Mouse (Mus musculus) ES-E14 (cell line): ENCODE data around the gene Dtnb. TPM values are rescaled to one million over a fixed set of nuclear protein-coding genes. Genes with fewer than 3 reads are reported as not detected.

Source experiments
- DNase-seq: peaks from one replicate; pipeline ENCODE4 v3.0.0-alpha.2; 2013; ENCODE audit warnings: low read depth, low spot score
- H3K27ac ChIP-seq: 2 replicates; pipeline ENCODE4 v1.5.1; 2012; ENCODE audit warnings: low read depth, mild to moderate bottlenecking, low read length, moderate library complexity, mixed read lengths; ENCODE audit not compliant: poor library complexity, insufficient read depth, severe bottlenecking
- H3K36me3 ChIP-seq: 2 replicates; pipeline ENCODE4 v1.6.1; 2012; ENCODE audit warnings: mild to moderate bottlenecking, low read length, moderate library complexity, mixed read lengths; ENCODE audit not compliant: control insufficient read depth, poor library complexity, insufficient read depth, severe bottlenecking
- H3K4me1 ChIP-seq, 2 experiments: fragments of 150-350 bp in 1 of 2; sonication (generic) in 1 of 2; 2 replicates each; pipeline ENCODE4 v1.6.1; 2012; ENCODE audit warnings: low read length in 2 of 2, mild to moderate bottlenecking in 1 of 2, mixed read lengths in 1 of 2; ENCODE audit not compliant: control insufficient read depth in 2 of 2, insufficient read depth in 2 of 2, poor library complexity in 1 of 2
- H3K4me3 ChIP-seq, 2 experiments: fragments of 150-350 bp in 1 of 2; sonication (generic) in 1 of 2; 2 replicates each; pipeline ENCODE4 v1.5.1; 2012; ENCODE audit warnings: low read length in 2 of 2, low read depth in 1 of 2, mild to moderate bottlenecking in 1 of 2, mixed read lengths in 1 of 2; ENCODE audit not compliant: insufficient read depth in 1 of 2, poor library complexity in 1 of 2, severe bottlenecking in 1 of 2
- H3K9ac ChIP-seq: 2 replicates; pipeline ENCODE4 v1.6.1; 2012; ENCODE audit warnings: low read depth, mild to moderate bottlenecking, low read length, mixed read lengths; ENCODE audit not compliant: poor library complexity, insufficient read depth, severe bottlenecking
- H3K9me3 ChIP-seq: fragments of 150-350 bp; sonication (generic); 2 replicates; pipeline ENCODE4 v1.6.1; 2012; ENCODE audit warnings: low read depth, mild to moderate bottlenecking, low read length; ENCODE audit not compliant: control insufficient read depth, insufficient read depth
- CHD2 ChIP-seq: IDR thresholded peaks from 2 replicates; pipeline ENCODE4 v1.6.1; 2014; ENCODE audit warnings: mild to moderate bottlenecking, low read depth, low read length, inconsistent platforms
- HCFC1 ChIP-seq: IDR thresholded peaks from 2 replicates; pipeline ENCODE4 v1.6.1; 2012; ENCODE audit warnings: low read length, inconsistent platforms, borderline replicate concordance; ENCODE audit not compliant: insufficient read depth
- MAFK ChIP-seq: IDR thresholded peaks from 2 replicates; pipeline ENCODE4 v1.6.1; 2014; ENCODE audit warnings: mild to moderate bottlenecking, low read depth, low read length, inconsistent platforms; ENCODE audit not compliant: insufficient read depth
- ZC3H11A ChIP-seq: IDR thresholded peaks from 2 replicates; pipeline ENCODE4 v1.6.1; 2012; ENCODE audit warnings: low read depth, mild to moderate bottlenecking, inconsistent platforms, low read length, borderline replicate concordance
- ZNF384 ChIP-seq: IDR thresholded peaks from 2 replicates; pipeline ENCODE4 v1.6.1; 2012; ENCODE audit warnings: low read depth, low read length, inconsistent platforms
- in situ Hi-C, 2 experiments: fragments of 600-800 bp; cut with MboI; formaldehyde crosslinking; loops; one replicate each; pipeline ENCODE4 v1.15.1; 2025; ENCODE audit warnings: low sequenced_read_pairs in 2 of 2, inconsistent platforms in 1 of 2; ENCODE audit not compliant: unreplicated experiment in 2 of 2
- total RNA-seq: library from RNA; depleted of rRNA; stranded (reverse); fragments of 300-350 nt; gene quantifications from 2 replicates; pipeline ENCODE4 v1.2.3, GENCODE M21; 2012

Gene Dtnb
- total RNA-seq, 1 experiment, result 31.2 TPM

- in situ Hi-C loops, result no loop called here
- no peak overlapping the region for H3K9ac ChIP-seq
- TF ChIP-seq ZC3H11A (no peak), ZNF384 (no peak), MAFK (no peak), HCFC1 (no peak), CHD2 (no peak)
- peaks cover 0 to 12% of the 10 kb centered on the region in 2 experiments; a peak in 1 of 4 replicates for H3K4me1 ChIP-seq
- no peak for DNase-seq
- no peaks in the 10 kb centered on the region for H3K9me3 ChIP-seq
- no peaks in the 10 kb centered on the region for H3K36me3 ChIP-seq
- H3K27ac ChIP-seq, result no peak overlapping the region
- H3K4me3 ChIP-seq, result no peak overlapping the region
Observed at GRCm38 (mm10) chr12:3815386-3815785, 243.2 kb downstream of the Dtnb start.

- Histone ChIP-seq H3K27ac (no peak overlapping the region), H3K9ac (no peak overlapping the region)
- in situ Hi-C loops, result no loop called here
Observed at GRCm38 (mm10) chr12:3817033-3817432, 244.9 kb downstream of the Dtnb start.

GRCm38 (mm10) chr12:3817566-3817965, 245.4 kb downstream of the Dtnb start:
- Histone ChIP-seq H3K4me3 (no peak overlapping the region), H3K9me3 (no peaks in the 10 kb centered on the region), H3K4me1 (peaks cover 0 to 2% of the 10 kb centered on the region in 2 experiments; a peak in 1 of 4 replicates), H3K36me3 (no peaks in the 10 kb centered on the region), H3K9ac (no peak overlapping the region), H3K27ac (no peak overlapping the region)
- TF ChIP-seq ZNF384, result no peak
- no peak for TF ChIP-seq CHD2
- TF ChIP-seq ZC3H11A, result no peak
- no peak for TF ChIP-seq MAFK
- no peak for TF ChIP-seq HCFC1
- in situ Hi-C loops, result no loop called here
- no peak for DNase-seq

More at GRCm38 (mm10) chr12:3817033-3817432, 244.9 kb downstream of the Dtnb start:
- DNase-seq, result no peak
- Histone ChIP-seq H3K9me3 (no peaks in the 10 kb centered on the region), H3K4me3 (no peak overlapping the region), H3K4me1 (peaks cover 0 to 6% of the 10 kb centered on the region in 2 experiments; a peak in 1 of 4 replicates), H3K36me3 (no peaks in the 10 kb centered on the region)
- TF ChIP-seq MAFK, result no peak
- TF ChIP-seq ZNF384, result no peak
- TF ChIP-seq CHD2, result no peak
- no peak for TF ChIP-seq ZC3H11A
- TF ChIP-seq HCFC1, result no peak

GRCm38 (mm10) chr12:3819899-3820298, 247.7 kb downstream of the Dtnb start:
- no peak overlapping the region for H3K4me3 ChIP-seq
- in situ Hi-C loops, result no loop called here

GRCm38 (mm10) chr12:3823408-3823807, 251.2 kb downstream of the Dtnb start:
- H3K9ac ChIP-seq, result no peak overlapping the region
- H3K4me3 ChIP-seq, result no peak overlapping the region
- in situ Hi-C loops, result no loop called here
- H3K27ac ChIP-seq, result no peak overlapping the region
- TF ChIP-seq ZC3H11A, result no peak
- TF ChIP-seq ZNF384, result no peak
- TF ChIP-seq CHD2, result no peak
- no peak for TF ChIP-seq MAFK
- TF ChIP-seq HCFC1, result no peak
- H3K4me1 ChIP-seq, result peaks cover 2 to 15% of the 10 kb centered on the region in 2 experiments; a peak in 2 of 4 replicates
- no peaks in the 10 kb centered on the region for H3K36me3 ChIP-seq
- no peaks in the 10 kb centered on the region for H3K9me3 ChIP-seq
- no peak for DNase-seq

More at GRCm38 (mm10) chr12:3819899-3820298, 247.7 kb downstream of the Dtnb start:
- no peak overlapping the region for H3K9ac ChIP-seq
- H3K9me3 ChIP-seq, result no peaks in the 10 kb centered on the region
- no peak overlapping the region for H3K27ac ChIP-seq
- H3K36me3 ChIP-seq, result no peaks in the 10 kb centered on the region
- peaks cover 0 to 8% of the 10 kb centered on the region in 2 experiments; a peak in 1 of 4 replicates for H3K4me1 ChIP-seq
- TF ChIP-seq MAFK (no peak), ZNF384 (no peak), HCFC1 (no peak)
- no peak for DNase-seq
